Mouse (Mus musculus) limb, embryonic 11.5 days (tissue): ENCODE measurements at regions not wholly inside any gene's neighbourhood (a gene's known extent, or its start where the extent isn't known, plus 50 kb on each side); places are given as distances from the start of the nearest gene placed in this dataset.
"Not testable (repeated sequence)": the region's sequence is repeated elsewhere in the genome, so short reads cannot be mapped to it uniquely, and the experiment has no call there.

Experiments used
- ATAC-seq: fragments of 200-750 bp; cut with Nextera tagmentation; 2 replicates; pipeline ENCODE4 v1.8.0; 2017; ENCODE audit warnings: low read depth; ENCODE audit not compliant: insufficient number of reproducible peaks, low FRiP score, low TSS enrichment
- DNase-seq: peaks from one replicate; pipeline ENCODE4 v3.0.0-alpha.2; 2015; ENCODE audit warnings: low spot score
- H3K27ac ChIP-seq: fragments of 300-500 bp; sonication (generic); replicated peaks from 2 replicates; pipeline ENCODE4 v1.5.1; 2014; ENCODE audit warnings: low read depth, mild to moderate bottlenecking, low read length
- H3K27me3 ChIP-seq: fragments of 300-500 bp; sonication (generic); 2 replicates; pipeline ENCODE4 v1.6.1; 2014; ENCODE audit warnings: mild to moderate bottlenecking, low read length, mixed read lengths; ENCODE audit not compliant: control insufficient read depth, insufficient read depth
- H3K36me3 ChIP-seq: fragments of 300-500 bp; sonication (generic); 2 replicates; pipeline ENCODE4 v1.6.1; 2014; ENCODE audit warnings: mild to moderate bottlenecking, low read length, moderate library complexity, mixed read lengths; ENCODE audit not compliant: control insufficient read depth, insufficient read depth
- H3K4me1 ChIP-seq: fragments of 300-500 bp; sonication (generic); 2 replicates; pipeline ENCODE4 v1.6.1; 2014; ENCODE audit warnings: low read length, mixed read lengths; ENCODE audit not compliant: control insufficient read depth, insufficient read depth
- H3K4me2 ChIP-seq: fragments of 300-500 bp; sonication (generic); 2 replicates; pipeline ENCODE4 v1.6.1; 2014; ENCODE audit warnings: low read depth, mild to moderate bottlenecking, moderate library complexity; ENCODE audit not compliant: severe bottlenecking
- H3K4me3 ChIP-seq: fragments of 300-500 bp; sonication (generic); 2 replicates; pipeline ENCODE4 v1.5.1; 2014; ENCODE audit warnings: low read depth, low read length
- H3K9ac ChIP-seq: fragments of 300-500 bp; sonication (generic); 2 replicates; pipeline ENCODE4 v1.6.1; 2014; ENCODE audit warnings: mild to moderate bottlenecking, low read length
- H3K9me3 ChIP-seq: fragments of 300-500 bp; sonication (generic); 2 replicates; pipeline ENCODE4 v1.6.1; 2016; ENCODE audit warnings: low read length; ENCODE audit not compliant: control insufficient read depth
- WGBS: fragments of 180-500 bp; shearing (Covaris S2); extraction: QIAGEN DNeasy Blood & Tissue Kit; methylation state at CpG from one replicate; pipeline ENCODE4 v1.1.7; 2014; 5-methylcytosine and 5-hydroxymethylcytosine counted together

- H3K9ac ChIP-seq, H3K4me1 ChIP-seq, H3K27me3 ChIP-seq, H3K4me3 ChIP-seq, H3K27ac ChIP-seq, DNase-seq, H3K9me3 ChIP-seq, H3K36me3 ChIP-seq, ATAC-seq, H3K4me2 ChIP-seq: not testable (repeated sequence)
- WGBS = 97% methylated on average over 10 of the region's 14 CpGs
These were observed 335.3 kb upstream of the Ccng1 start for GRCm38 (mm10) chr11:41090391-41090900.

DNA sequence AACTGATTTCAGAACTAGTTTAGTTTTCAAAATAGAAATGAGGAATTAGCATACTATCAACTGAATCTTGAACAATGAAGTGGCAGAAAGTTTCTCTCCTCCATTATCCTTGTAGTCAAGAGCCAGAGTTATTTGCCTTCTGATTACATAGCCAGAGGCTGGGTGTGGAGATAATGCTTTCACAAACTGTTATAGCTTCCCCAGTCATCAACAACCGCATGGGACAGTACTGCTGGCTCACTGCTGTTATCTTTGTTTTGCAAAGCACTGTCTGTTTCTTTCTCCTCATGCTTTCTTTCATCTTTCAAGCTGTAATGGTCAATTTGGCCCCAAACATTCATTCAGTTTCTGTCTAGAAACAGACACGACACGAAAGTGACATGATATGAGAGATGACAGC lies 308.5 kb upstream of the Ccng1 start:
- no peaks in the 10 kb centered on the region for H3K36me3 ChIP-seq
- H3K4me2 ChIP-seq = no peak overlapping the region
- no peak overlapping the region for H3K4me3 ChIP-seq
- no peak overlapping the region for H3K9ac ChIP-seq
- ATAC-seq (no peak), DNase-seq (no peak)
- H3K27ac ChIP-seq = no peak overlapping the region
- 77% methylated on average over 3 of the region's 3 CpGs for WGBS
- no peaks in the 10 kb centered on the region for H3K27me3 ChIP-seq
- H3K4me1 ChIP-seq = no peaks in the 10 kb centered on the region
- H3K9me3 ChIP-seq = no peaks in the 10 kb centered on the region

GRCm38 (mm10) chr11:41057796-41058195 lies 302.7 kb upstream of the Ccng1 start:
- Histone ChIP-seq H3K27ac (no peak overlapping the region), H3K9me3 (no peaks in the 10 kb centered on the region), H3K9ac (no peak overlapping the region), H3K4me2 (no peak overlapping the region), H3K27me3 (no peaks in the 10 kb centered on the region), H3K4me3 (no peak overlapping the region), H3K4me1 (no peaks in the 10 kb centered on the region), H3K36me3 (no peaks in the 10 kb centered on the region)
- no peak for DNase-seq
- WGBS = 63% methylated on average over 3 of the region's 3 CpGs
- ATAC-seq = no peak

- Histone ChIP-seq H3K4me2 (no peak overlapping the region), H3K36me3 (no peaks in the 10 kb centered on the region), H3K4me1 (no peaks in the 10 kb centered on the region), H3K27ac (no peak overlapping the region), H3K9ac (no peak overlapping the region), H3K27me3 (no peaks in the 10 kb centered on the region), H3K4me3 (no peak overlapping the region), H3K9me3 (no peaks in the 10 kb centered on the region)
- 90% methylated on average over 2 of the region's 2 CpGs for WGBS
- no peak for ATAC-seq
- DNase-seq = no peak
These were observed 274.9 kb upstream of the Ccng1 start for GRCm38 (mm10) chr11:41030018-41030417.

GRCm38 (mm10) chr11:41010096-41010495 lies 255.0 kb upstream of the Ccng1 start:
- H3K9ac ChIP-seq = no peak overlapping the region
- no peaks in the 10 kb centered on the region for H3K36me3 ChIP-seq
- no peaks in the 10 kb centered on the region for H3K9me3 ChIP-seq
- H3K27me3 ChIP-seq = no peaks in the 10 kb centered on the region
- H3K4me3 ChIP-seq = no peak overlapping the region
- 87% methylated on average over 3 of the region's 3 CpGs for WGBS
- no peak overlapping the region for H3K27ac ChIP-seq
- no peak for DNase-seq
- ATAC-seq = no peak
- no peak overlapping the region for H3K4me2 ChIP-seq
- no peaks in the 10 kb centered on the region for H3K4me1 ChIP-seq

GRCm38 (mm10) chr11:40972806-40973205 lies 217.7 kb upstream of the Ccng1 start:
- Histone ChIP-seq H3K36me3 (no peaks in the 10 kb centered on the region), H3K4me3 (no peak overlapping the region), H3K27ac (no peak overlapping the region), H3K27me3 (no peaks in the 10 kb centered on the region), H3K9me3 (no peaks in the 10 kb centered on the region), H3K4me1 (no peaks in the 10 kb centered on the region), H3K9ac (no peak overlapping the region), H3K4me2 (no peak overlapping the region)
- WGBS = 94% methylated on average over 2 of the region's 2 CpGs
- ATAC-seq = no peak
- no peak for DNase-seq

- H3K36me3 ChIP-seq = no peaks in the 10 kb centered on the region
- peak overlapping the region; percentile 37 for H3K4me2 ChIP-seq
- WGBS = 6% methylated on average over 12 of the region's 12 CpGs
- no peak overlapping the region for H3K4me3 ChIP-seq
- H3K9me3 ChIP-seq = no peaks in the 10 kb centered on the region
- ATAC-seq (peak; percentile 44; the same call in 1 of the 2 replicates), DNase-seq (peak; percentile 74)
- no peak overlapping the region for H3K27ac ChIP-seq
- H3K27me3 ChIP-seq = no peaks in the 10 kb centered on the region
- no peaks in the 10 kb centered on the region for H3K4me1 ChIP-seq
- no peak overlapping the region for H3K9ac ChIP-seq
These were observed 172.1 kb upstream of the Ccng1 start for GRCm38 (mm10) chr11:40927168-40927567.

DNA sequence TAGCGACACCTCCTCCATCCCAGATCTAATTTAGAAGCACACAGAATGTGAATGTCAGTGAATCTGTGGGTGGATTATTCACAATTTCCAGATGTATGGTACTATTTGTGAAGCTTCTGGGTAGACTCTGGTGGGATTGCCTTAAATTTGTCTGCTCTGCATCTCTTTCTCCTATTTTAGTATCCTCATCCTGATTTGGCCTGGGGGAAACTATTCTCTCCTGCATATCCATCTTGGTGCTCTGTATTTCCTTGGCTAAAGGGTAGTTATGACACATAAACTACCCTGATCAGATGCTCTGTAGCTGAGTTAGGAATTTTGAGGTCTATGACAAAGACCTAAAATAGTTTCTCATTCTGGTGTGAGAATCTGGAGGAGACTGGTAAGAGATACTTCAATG lies 136.4 kb upstream of the Ccng1 start:
- Histone ChIP-seq H3K27ac (no peak overlapping the region), H3K9me3 (no peaks in the 10 kb centered on the region), H3K4me2 (no peak overlapping the region), H3K36me3 (no peaks in the 10 kb centered on the region), H3K9ac (no peak overlapping the region), H3K4me3 (no peak overlapping the region), H3K4me1 (no peaks in the 10 kb centered on the region), H3K27me3 (no peaks in the 10 kb centered on the region)
- DNase-seq = no peak
- no peak for ATAC-seq
- 97% methylated on average over 1 of the region's 1 CpGs for WGBS

- Histone ChIP-seq H3K36me3 (no peaks in the 10 kb centered on the region), H3K27ac (no peak overlapping the region), H3K9ac (no peak overlapping the region), H3K9me3 (no peaks in the 10 kb centered on the region), H3K27me3 (no peaks in the 10 kb centered on the region), H3K4me3 (no peak overlapping the region), H3K4me2 (no peak overlapping the region), H3K4me1 (no peaks in the 10 kb centered on the region)
- no peak for ATAC-seq
- WGBS = 84% methylated on average over 5 of the region's 5 CpGs
- DNase-seq = no peak
These were observed 129.4 kb upstream of the Ccng1 start for GRCm38 (mm10) chr11:40884509-40884908.
